Mouse (Mus musculus) gastrocnemius, postnatal 36 days (tissue): ENCODE results near the gene Zbtb8os. TPM values are rescaled to one million over a fixed set of nuclear protein-coding genes. Genes with fewer than 3 reads are reported as not detected.

ENCODE experiments used
- DNase-seq, 2 experiments: peaks; one replicate each; pipeline ENCODE4 v3.0.0; 2022
- intact Hi-C: fragments of 180-260 bp; cut with DNase I; formaldehyde crosslinking; loops from one replicate; pipeline ENCODE4 v1.15.1; 2025
- total RNA-seq, 2 experiments: library from RNA; stranded (reverse); gene quantifications; 2 replicates each; pipeline ENCODE4 v1.2.3; 2021

Zbtb8os gene
- total RNA-seq, 2 experiments from 2014 or later: 23.3 to 24.2 TPM

DNA sequence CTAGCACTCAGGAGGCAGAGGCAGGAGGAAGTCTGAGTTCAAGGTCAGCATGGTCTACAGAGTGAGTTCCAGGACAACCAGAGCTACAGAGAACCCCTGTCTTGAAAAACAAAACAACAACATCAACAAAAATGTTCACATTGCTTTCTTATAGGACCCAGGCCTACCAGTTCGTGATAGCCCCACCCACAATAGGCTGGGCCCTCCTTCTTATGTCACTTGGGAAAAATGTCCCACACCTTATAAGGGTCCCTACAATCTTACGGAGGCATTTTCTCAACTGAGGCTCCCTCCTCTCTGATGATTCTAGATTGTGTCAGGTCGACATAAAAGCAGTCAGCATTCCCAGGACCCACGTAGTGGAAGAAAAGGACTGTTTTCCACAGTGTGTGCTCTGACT is 64.3 kb downstream of the Zbtb8os start:
- intact Hi-C loops: no loop called here
- no peak for DNase-seq

Other genes starting within 250 kb of the Zbtb8os start
- gene Tmem54, start 230.1 kb upstream of the Zbtb8os start, total RNA-seq: not detected
- not detected for gene Hpca, start 213.7 kb upstream of the Zbtb8os start, total RNA-seq
- gene Fndc5, start 198.7 kb upstream of the Zbtb8os start, total RNA-seq: 10 to 100 TPM; 68.2 to 86.2 TPM
- 1 to 10 TPM; 3.3 to 5.1 TPM for gene S100pbp, start 146.0 kb upstream of the Zbtb8os start, total RNA-seq
- 10 to 100 TPM; 38.0 to 39.8 TPM for gene Yars, start 145.9 kb upstream of the Zbtb8os start, total RNA-seq
- 1 to 10 TPM; 1.7 to 1.9 TPM for gene C77080, start 74.3 kb upstream of the Zbtb8os start, total RNA-seq
- 10 to 100 TPM; 38.3 to 44.9 TPM for gene Sync, start 48.1 kb upstream of the Zbtb8os start, total RNA-seq
- 10 to 100 TPM; 36.0 to 47.3 TPM for gene Rbbp4, start 325 bp upstream of the Zbtb8os start, total RNA-seq
- gene Zbtb8a, start 42.4 kb downstream of the Zbtb8os start, total RNA-seq: 1 to 10 TPM in 1 of 2 experiments, under 1 TPM in 1; 0.76 to 1.1 TPM
- not detected for gene Zbtb8b, start 105.2 kb downstream of the Zbtb8os start, total RNA-seq
- gene Bsdc1, start 125.9 kb downstream of the Zbtb8os start, total RNA-seq: 10 to 100 TPM; 28.7 to 35.8 TPM
- not detected for gene Tssk3, start 155.3 kb downstream of the Zbtb8os start, total RNA-seq
- gene Fam229a, start 155.5 kb downstream of the Zbtb8os start, total RNA-seq: not detected
- gene Marcksl1, start 177.9 kb downstream of the Zbtb8os start, total RNA-seq: 1 to 10 TPM; 1.0 to 1.9 TPM
- 1 to 10 TPM; 9.0 to 9.9 TPM for gene Hdac1, start 207.0 kb downstream of the Zbtb8os start, total RNA-seq
- gene Lck, start 237.9 kb downstream of the Zbtb8os start, total RNA-seq: 1 to 10 TPM in 1 of 2 experiments, not detected in 1; 6.2 TPM
- gene Fam167b, start 242.9 kb downstream of the Zbtb8os start, total RNA-seq: not detected